Mouse (Mus musculus) B cell, adult 2 months (primary cell): Measurements from ENCODE around the gene Phlpp1.
A peak's percentile ranks its signal among the peaks of the same experiment; 100 is the strongest.
"Not testable (repeated sequence)": the region's sequence is repeated elsewhere in the genome, so short reads cannot be mapped to it uniquely, and the experiment has no call there.

Experiments used
- DNase-seq, 2 experiments: peaks; one replicate each; pipeline ENCODE4 v3.0.0; 2022

Phlpp1 gene

DNA sequence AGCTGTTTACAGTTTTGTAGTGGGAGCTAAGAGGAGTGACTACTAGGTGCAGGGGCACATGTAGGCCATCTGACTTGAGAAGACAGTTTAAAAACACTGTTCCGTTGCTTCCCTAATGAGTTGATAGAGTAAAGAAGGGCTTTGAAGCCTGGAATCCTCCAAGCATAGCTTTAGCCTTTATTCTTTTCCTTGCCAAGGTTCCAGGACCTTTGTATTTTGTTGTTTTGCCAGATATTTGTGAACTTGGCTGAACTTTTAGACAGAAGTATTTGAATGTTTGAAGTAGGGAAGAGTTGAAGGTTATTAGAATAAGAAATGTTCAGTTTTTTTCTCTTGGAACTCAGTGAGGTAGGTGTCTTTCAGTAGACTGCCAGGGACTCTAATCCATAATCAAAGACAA, 85.6 kb downstream of the Phlpp1 start:
- DNase-seq: no peak

DNA sequence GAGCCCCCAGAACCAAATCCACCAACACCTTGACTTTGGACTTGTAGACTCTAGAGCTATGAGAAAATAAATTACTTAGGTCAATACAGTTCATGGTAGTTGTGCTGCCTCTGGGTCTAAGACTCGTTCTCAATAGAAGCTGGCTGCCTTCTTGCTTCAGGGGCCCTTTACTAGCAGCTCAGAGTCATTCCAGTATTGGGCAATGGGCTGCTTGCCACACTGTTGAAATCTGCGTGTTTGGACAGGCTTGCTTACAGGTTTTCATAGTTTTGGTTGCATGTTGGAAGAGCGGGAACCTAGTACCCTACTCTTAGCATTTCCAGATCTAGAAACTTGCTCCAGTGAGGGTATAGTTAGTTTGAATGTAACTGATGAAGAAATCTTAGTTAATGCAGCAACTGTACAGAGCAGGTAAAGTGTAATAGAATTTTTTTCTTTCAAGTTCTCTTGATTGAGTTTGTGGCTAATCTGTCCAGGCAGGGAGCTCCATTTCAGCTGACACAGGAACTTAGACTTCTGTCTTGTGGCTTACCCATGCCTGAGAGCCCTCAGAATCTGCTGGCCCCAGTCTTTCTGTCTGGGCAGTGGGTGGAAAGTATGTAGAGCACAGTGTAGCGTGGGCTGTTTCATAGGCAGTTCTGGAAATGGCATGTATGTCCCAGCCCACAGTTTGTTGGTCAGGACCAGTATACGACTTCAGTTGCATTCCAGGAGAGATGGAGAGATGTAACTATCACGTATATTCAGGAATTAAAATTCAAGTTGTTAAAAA, 96.7 kb downstream of the Phlpp1 start:
- no peak for DNase-seq

DNA sequence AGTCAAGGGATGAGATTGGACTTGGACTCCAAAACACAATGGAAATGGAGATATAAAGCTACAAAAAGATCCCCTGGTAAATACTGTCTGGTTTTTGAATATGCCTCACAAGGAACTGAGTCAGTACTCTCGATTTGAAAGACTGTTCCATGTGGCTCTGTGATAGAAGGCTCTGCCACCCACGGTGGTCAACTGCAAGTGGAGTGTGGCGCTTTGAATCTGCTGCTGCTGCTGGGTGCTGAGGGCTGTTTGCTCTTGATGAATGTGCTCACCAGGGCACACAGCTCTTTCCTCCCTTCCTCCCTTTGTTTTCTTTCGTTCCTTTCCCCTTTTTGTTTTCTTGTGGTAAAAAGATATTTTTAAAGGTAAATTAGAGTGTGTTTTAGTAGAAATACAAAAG, 97.8 kb downstream of the Phlpp1 start:
- no peak for DNase-seq

DNA sequence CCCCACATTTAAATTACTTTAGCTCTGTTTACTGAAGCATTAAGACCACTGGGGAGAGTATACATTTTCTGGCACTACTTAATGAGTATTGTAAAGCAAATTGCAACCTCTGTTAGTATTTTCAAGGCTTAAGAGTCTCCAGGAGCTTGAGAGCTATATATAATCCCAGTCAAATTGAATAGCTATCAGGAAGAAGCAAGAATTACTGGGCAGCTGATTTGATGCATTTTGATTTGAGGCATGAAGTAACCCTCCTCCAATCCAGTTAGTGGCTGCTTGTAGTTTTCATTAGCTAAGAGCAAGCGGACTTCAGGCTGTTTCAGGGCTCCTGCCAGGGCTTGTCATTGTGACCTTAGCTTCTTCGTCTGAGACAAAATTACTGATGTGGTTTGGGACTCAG, 101.4 kb downstream of the Phlpp1 start:
- no peak for DNase-seq

GRCm38 (mm10) chr1:106273801-106274200, 102.2 kb downstream of the Phlpp1 start:
- DNase-seq: peak; percentile 21 to 27

DNA sequence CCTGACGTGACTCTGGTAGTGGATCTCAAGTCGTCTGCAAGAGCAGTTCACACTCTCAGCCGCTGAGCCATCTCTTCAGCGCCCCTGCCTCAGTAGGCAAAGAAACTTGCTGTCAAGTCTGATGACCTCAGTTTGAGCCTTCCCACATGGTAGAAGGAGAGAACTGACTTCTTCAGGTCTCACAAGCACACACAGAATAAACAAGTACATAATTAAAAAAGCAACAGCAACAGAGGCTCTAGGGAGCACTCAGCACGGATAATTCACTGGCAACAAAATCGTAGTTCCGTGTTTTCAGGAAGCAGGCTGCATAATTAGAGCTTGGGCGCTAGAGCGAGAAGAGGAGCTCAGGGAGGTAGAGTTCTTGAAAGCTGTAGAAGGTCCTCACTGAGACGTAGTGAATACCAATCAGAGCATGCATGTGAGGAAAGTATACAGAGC, 103.0 kb downstream of the Phlpp1 start:
- peak; percentile 28 to 31 for DNase-seq

- DNase-seq: no peak
These were observed 103.6 kb downstream of the Phlpp1 start for GRCm38 (mm10) chr1:106275142-106275541.

GRCm38 (mm10) chr1:106275731-106276130, 104.2 kb downstream of the Phlpp1 start:
- DNase-seq: no peak

DNA sequence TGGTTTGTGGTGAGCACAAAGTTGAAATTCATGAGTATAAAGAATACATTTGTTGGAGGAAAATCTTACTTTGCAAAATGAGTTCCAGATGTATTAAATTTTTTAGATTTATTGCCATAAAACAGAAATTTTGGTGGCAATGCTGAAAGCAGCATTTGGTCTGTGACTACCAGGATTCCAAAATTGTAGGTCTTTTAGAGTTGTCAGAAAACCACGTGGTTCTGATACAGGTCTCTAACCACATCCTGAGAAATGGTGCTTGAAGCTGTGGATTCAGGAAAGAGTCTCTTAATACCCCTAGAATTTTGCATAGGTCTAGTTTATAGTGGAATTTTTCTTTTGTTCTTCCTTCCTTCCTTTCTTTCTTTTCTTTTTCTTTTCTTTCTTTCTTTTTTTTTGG, 105.3 kb downstream of the Phlpp1 start:
- no peak for DNase-seq

- DNase-seq: no peak
These were observed 105.7 kb downstream of the Phlpp1 start for GRCm38 (mm10) chr1:106277286-106277685.

DNA sequence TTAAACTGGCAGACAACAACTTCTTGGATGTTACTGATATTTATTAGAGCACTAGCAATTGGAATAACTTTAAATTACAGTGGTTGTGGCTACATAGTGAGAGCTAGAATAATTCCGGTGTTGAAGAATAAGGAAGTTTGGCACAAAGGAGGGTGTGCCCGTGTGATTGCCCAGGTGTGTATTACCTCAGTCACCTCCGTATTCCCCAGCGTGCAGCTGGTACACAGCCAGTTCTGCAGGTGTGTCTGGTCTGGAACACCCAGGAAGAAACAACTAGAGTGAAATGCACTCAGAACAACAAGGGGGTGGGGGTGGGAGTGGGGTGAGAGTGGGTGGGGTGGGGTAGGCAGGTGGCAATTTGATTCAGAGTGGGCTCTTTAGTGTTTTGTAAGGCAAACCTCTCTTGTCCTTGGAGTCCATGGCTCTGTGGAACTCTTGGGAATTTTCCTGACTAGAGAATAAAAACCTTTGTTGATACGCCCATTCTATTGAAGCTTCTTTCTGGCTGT, 107.1 kb downstream of the Phlpp1 start:
- DNase-seq: no peak

DNA sequence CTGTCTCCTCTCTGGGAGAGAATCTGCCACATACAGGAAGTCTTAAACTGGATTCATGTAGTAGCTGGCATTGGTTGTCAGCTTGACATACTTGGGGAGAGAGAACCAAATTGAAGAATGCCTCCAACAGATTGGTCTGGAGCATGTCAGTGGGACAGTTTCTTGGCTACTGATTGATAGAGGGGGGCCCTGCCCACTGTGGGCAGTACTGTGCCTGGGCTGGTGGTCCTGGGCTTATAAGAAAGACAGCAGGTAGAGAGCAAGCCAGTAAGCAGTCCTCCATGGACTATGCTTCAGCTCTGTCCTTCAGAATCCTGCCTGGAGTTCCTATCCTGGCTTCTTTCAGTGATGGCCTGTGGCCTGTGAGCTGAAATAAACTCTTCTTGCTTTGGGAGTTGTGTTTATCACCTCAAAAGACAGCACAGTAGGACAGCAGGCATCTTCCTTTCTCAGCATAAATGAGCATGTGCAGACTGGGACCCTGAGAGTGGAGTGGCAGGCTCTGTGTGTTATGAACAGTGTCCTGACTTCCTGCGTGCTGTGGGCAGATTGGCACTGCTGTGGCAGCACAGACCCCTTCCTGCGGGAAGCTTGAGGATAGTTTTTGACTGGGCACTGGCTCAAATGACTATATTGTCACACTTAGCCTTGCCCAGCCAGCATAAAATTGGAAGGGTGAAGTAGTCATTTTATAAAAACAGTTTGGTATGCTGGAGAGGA, 108.0 kb downstream of the Phlpp1 start:
- no peak for DNase-seq

- no peak for DNase-seq
These were observed 108.8 kb downstream of the Phlpp1 start for GRCm38 (mm10) chr1:106280171-106280913.

- DNase-seq: no peak
These were observed 115.3 kb downstream of the Phlpp1 start for GRCm38 (mm10) chr1:106286815-106287214.

DNA sequence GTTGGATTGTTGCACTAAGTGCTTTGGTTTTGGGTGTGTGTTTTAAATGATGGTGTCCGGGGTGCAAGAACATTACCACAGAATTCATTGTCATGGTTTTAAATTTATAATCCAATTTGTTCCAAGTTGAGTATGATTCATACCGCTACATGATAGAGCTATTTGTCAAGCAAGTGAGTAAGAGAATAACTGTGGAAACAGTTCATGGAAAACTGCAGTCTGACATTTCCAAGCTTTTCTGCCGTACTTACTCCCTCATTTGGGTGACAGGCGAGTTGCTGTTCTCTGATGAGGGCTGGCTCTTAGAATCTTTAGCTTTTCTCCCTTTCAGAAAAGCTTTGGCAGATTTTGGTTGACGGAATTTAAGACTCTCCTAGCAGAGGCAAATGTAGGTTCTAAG, 117.5 kb downstream of the Phlpp1 start:
- DNase-seq: no peak

- DNase-seq: no peak
These were observed 118.0 kb downstream of the Phlpp1 start for GRCm38 (mm10) chr1:106289580-106289979.

- DNase-seq: no peak
These were observed 138.0 kb downstream of the Phlpp1 start for GRCm38 (mm10) chr1:106309394-106310039.

GRCm38 (mm10) chr1:106310285-106310684, 138.7 kb downstream of the Phlpp1 start:
- no peak for DNase-seq

DNA sequence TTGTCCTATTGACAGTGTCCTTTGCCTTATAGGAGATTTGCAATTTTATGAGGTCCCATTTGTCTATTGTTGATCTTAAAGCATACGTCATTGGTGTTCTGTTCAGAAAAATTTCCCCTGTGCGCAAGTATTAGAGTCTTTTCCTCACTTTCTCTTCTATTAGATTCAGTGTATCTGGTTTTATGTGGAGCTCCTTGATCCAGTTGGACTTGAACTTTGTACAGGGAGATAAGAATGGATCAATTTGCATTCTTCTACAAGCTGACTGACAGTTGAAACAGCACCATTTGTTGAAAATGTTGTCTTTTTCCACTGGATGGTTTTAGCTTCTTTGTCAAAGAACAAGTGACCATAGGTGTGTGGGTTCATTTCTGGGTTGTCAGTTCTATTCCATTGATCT, 140.3 kb downstream of the Phlpp1 start:
- not testable (repeated sequence) for DNase-seq

- DNase-seq: no peak
These were observed 142.9 kb downstream of the Phlpp1 start for GRCm38 (mm10) chr1:106314476-106314875.

DNA sequence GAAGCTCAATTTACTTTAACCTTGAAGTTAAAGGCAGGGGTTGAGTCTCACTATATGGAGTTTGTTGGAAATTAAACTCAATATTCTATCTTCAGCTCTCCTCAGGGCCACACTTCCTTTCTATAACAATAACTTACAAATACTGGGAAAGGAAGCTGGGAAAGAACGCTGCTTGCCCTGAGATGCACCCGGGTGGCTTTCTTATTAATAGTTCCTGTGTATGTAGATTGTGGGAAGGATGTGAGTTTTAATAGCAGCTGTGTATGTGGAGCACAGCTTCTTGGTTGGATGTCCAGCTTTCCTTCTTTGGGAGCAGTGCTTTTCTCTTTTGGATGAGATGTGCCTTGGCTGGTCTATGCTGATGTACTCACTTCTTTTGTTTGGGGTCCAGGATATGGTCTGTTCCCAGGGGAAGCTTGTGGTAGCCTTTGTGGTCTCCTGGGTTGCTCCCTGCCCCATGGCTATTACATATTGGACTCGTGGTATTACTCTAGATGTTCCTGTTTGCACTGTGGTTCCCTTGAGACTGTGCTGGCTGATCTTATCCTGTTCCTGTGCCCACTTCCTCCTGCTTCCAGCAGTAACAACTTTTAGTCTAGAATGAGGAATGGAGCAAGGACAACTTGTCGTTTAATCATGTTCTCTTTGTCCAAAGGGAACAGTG, 145.2 kb downstream of the Phlpp1 start:
- peak; percentile 26 to 37 for DNase-seq

DNA sequence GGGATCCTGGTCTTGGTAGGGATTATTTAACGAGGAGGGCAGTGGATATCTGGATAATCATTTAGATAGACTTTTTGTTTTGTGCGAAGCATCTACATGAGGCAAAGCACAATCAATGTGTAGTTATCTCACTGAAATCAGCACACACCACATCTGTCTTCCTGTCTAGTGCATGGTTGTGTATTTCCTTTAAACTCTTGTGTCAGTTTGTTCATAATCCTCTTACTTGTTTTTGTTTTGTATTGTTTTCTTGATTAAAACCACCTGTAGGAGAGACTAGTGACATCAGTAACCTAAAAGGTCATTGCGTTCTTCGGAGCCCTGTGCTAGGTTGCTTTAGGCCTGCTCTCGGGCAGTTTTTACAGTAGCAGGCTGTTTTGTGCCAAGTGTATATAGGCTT, 146.8 kb downstream of the Phlpp1 start:
- DNase-seq: no peak
